Mouse (Mus musculus): ENCODE measurements around the gene Mptx1. TPM values are rescaled to one million over a fixed set of nuclear protein-coding genes. Genes with fewer than 3 reads are reported as not detected.

Mptx1 gene
- not detected in 2 replicates for polyA plus RNA-seq (2021; fragmentation: Nextera tagmentation)
- long read RNA-seq, experiment 1: 0 reads
- long read RNA-seq, experiment 2: 0 reads

GRCm38 (mm10) chr1:174330218-174330617 is at the start of gene Mptx1:
Gene Mptx1, plus strand, starts transcription at chr1:174330518.

GRCm38 (mm10) chr1:174364882-174365451 is 34.6 kb downstream of the Mptx1 start, which contains the start of gene Olfr417:
Gene Olfr417, plus strand, starts transcription at chr1:174365122.

Other genes with a start within 250 kb of the Mptx1 start
- not detected in 2 replicates for gene Olfr429, start 246.2 kb upstream of the Mptx1 start, polyA plus RNA-seq (2021; fragmentation: Nextera tagmentation)
- not detected in 2 replicates for gene Olfr427, start 233.6 kb upstream of the Mptx1 start, polyA plus RNA-seq (2021; fragmentation: Nextera tagmentation)
- not detected in 2 replicates for gene Olfr231, start 209.4 kb upstream of the Mptx1 start, polyA plus RNA-seq (2021; fragmentation: Nextera tagmentation)
- not detected in 2 replicates for gene Olfr424, start 199.0 kb upstream of the Mptx1 start, polyA plus RNA-seq (2021; fragmentation: Nextera tagmentation)
- not detected in 2 replicates for gene Olfr420, start 174.9 kb upstream of the Mptx1 start, polyA plus RNA-seq (2021; fragmentation: Nextera tagmentation)
- gene Spta1, start 157.7 kb upstream of the Mptx1 start, polyA plus RNA-seq (2021; fragmentation: Nextera tagmentation): not detected in 2 replicates
- gene Olfr419, start 78.5 kb upstream of the Mptx1 start, polyA plus RNA-seq (2021; fragmentation: Nextera tagmentation): not detected in 2 replicates
- not detected in 2 replicates for gene Olfr417, start 34.6 kb downstream of the Mptx1 start, polyA plus RNA-seq (2021; fragmentation: Nextera tagmentation)
- not detected in 2 replicates for gene Olfr248, start 60.5 kb downstream of the Mptx1 start, polyA plus RNA-seq (2021; fragmentation: Nextera tagmentation)
- not detected in 2 replicates for gene Olfr414, start 93.5 kb downstream of the Mptx1 start, polyA plus RNA-seq (2021; fragmentation: Nextera tagmentation)
- not detected in 2 replicates for gene Olfr220, start 111.6 kb downstream of the Mptx1 start, polyA plus RNA-seq (2021; fragmentation: Nextera tagmentation)
- gene Fmn2, start 171.3 kb downstream of the Mptx1 start, polyA plus RNA-seq (2021; fragmentation: Nextera tagmentation): 8.4 and 8.6 TPM in 2 replicates

Data from left cerebral cortex, adult 6 months (tissue).